Mouse (Mus musculus): ENCODE data around the gene Anks3. TPM values are rescaled to one million over a fixed set of nuclear protein-coding genes. Genes with fewer than 3 reads are reported as not detected.

Anks3 gene
- total RNA-seq, 2 experiments from 2014 or later: 75.8 to 98.0 TPM

- TF ChIP-seq CTCF (conservative IDR thresholded peaks at IDR 0.05): 0 out of 2 replicates have a peak, but pooled peaks have one; percentile 3
- Histone ChIP-seq H3K27ac (peak overlapping the region; percentile 88), H3K4me3 (no peak overlapping the region; the same call in 1 of the 2 replicates)
- no peak for DNase-seq (ENCODE audit: low spot score in 2 of 2)
Measured at GRCm38 (mm10) chr16:4912907-4913782, 50.9 kb downstream of the Anks3 start.

GRCm38 (mm10) chr16:4912074-4912648, 51.8 kb downstream of the Anks3 start:
- peak overlapping the region; percentile 88 for H3K27ac ChIP-seq

GRCm38 (mm10) chr16:4910758-4911157, 53.2 kb downstream of the Anks3 start:
- Histone ChIP-seq H3K27ac (no peak overlapping the region), H3K4me3 (no peak overlapping the region)
- DNase-seq (ENCODE audit: low spot score in 2 of 2): no peak
- TF ChIP-seq CTCF (conservative IDR thresholded peaks at IDR 0.05): no peak

More at GRCm38 (mm10) chr16:4912074-4912648, 51.8 kb downstream of the Anks3 start:
- DNase-seq (ENCODE audit: low spot score in 2 of 2): no peak
- no peak overlapping the region for H3K4me3 ChIP-seq
- no peak for TF ChIP-seq CTCF (conservative IDR thresholded peaks at IDR 0.05)

- no peak overlapping the region for H3K4me3 ChIP-seq
- peak; percentile 75 for TF ChIP-seq CTCF (conservative IDR thresholded peaks at IDR 0.05)
- H3K27ac ChIP-seq: no peak overlapping the region
- no peak for DNase-seq (ENCODE audit: low spot score in 2 of 2)
Measured at GRCm38 (mm10) chr16:4909745-4910144, 54.3 kb downstream of the Anks3 start.

GRCm38 (mm10) chr16:4907972-4908371, 56.0 kb downstream of the Anks3 start:
- no peak overlapping the region for H3K4me3 ChIP-seq
- DNase-seq (ENCODE audit: low spot score in 2 of 2): no peak
- H3K27ac ChIP-seq: peak overlapping the region; percentile 51; the same call in 1 of the 2 replicates
- no peak for TF ChIP-seq CTCF (conservative IDR thresholded peaks at IDR 0.05)

GRCm38 (mm10) chr16:4907386-4907785, 56.6 kb downstream of the Anks3 start:
- Histone ChIP-seq H3K4me3 (no peak overlapping the region), H3K27ac (peak overlapping the region; percentile 51; the same call in 1 of the 2 replicates)
- no peak for DNase-seq (ENCODE audit: low spot score in 2 of 2)
- no peak for TF ChIP-seq CTCF (conservative IDR thresholded peaks at IDR 0.05)

- Histone ChIP-seq H3K4me3 (no peak overlapping the region), H3K27ac (peak overlapping the region; percentile 51; the same call in 1 of the 2 replicates)
- TF ChIP-seq CTCF (conservative IDR thresholded peaks at IDR 0.05): no peak
- no peak for DNase-seq (ENCODE audit: low spot score in 2 of 2)
Measured at GRCm38 (mm10) chr16:4906559-4906958, 57.4 kb downstream of the Anks3 start.

GRCm38 (mm10) chr16:4905591-4905990, 58.4 kb downstream of the Anks3 start:
- no peak overlapping the region for H3K4me3 ChIP-seq
- DNase-seq (ENCODE audit: low spot score in 2 of 2): no peak
- H3K27ac ChIP-seq: no peak overlapping the region
- no peak for TF ChIP-seq CTCF (conservative IDR thresholded peaks at IDR 0.05)

GRCm38 (mm10) chr16:4904878-4905277, 59.1 kb downstream of the Anks3 start:
- TF ChIP-seq CTCF (conservative IDR thresholded peaks at IDR 0.05): no peak
- Histone ChIP-seq H3K27ac (no peak overlapping the region; the same call in 1 of the 2 replicates), H3K4me3 (no peak overlapping the region)
- no peak for DNase-seq (ENCODE audit: low spot score in 2 of 2)

- no peak for TF ChIP-seq CTCF (conservative IDR thresholded peaks at IDR 0.05)
- no peak overlapping the region for H3K4me3 ChIP-seq
- DNase-seq (ENCODE audit: low spot score in 2 of 2): no peak
- no peak overlapping the region for H3K27ac ChIP-seq
Measured at GRCm38 (mm10) chr16:4903491-4904102, 60.4 kb downstream of the Anks3 start.

GRCm38 (mm10) chr16:4902390-4902789, 61.6 kb downstream of the Anks3 start:
- TF ChIP-seq CTCF (conservative IDR thresholded peaks at IDR 0.05): no peak
- H3K4me3 ChIP-seq: no peak overlapping the region
- DNase-seq (ENCODE audit: low spot score in 2 of 2): no peak
- no peak overlapping the region for H3K27ac ChIP-seq

GRCm38 (mm10) chr16:4901167-4901566, 62.8 kb downstream of the Anks3 start:
- no peak for DNase-seq (ENCODE audit: low spot score in 2 of 2)
- Histone ChIP-seq H3K27ac (no peak overlapping the region), H3K4me3 (no peak overlapping the region)
- TF ChIP-seq CTCF (conservative IDR thresholded peaks at IDR 0.05): no peak

GRCm38 (mm10) chr16:4899711-4900110, 64.3 kb downstream of the Anks3 start:
- Histone ChIP-seq H3K27ac (no peak overlapping the region), H3K4me3 (no peak overlapping the region)
- no peak for TF ChIP-seq CTCF (conservative IDR thresholded peaks at IDR 0.05)
- DNase-seq (ENCODE audit: low spot score in 2 of 2): no peak

Data from layer of hippocampus, adult 2 months (tissue).